Mouse (Mus musculus) right cerebral cortex, postnatal 25 days (tissue): ENCODE results near the gene Calml4.

ENCODE experiments used
- DNase-seq: peaks from one replicate; pipeline ENCODE4 v3.0.0; 2022

Calml4 gene

GRCm38 (mm10) chr9:62903841-62904240, 46.0 kb downstream of the Calml4 start:
- DNase-seq: no peak

- no peak for DNase-seq
These were observed 47.2 kb downstream of the Calml4 start for GRCm38 (mm10) chr9:62905039-62905438.

DNA sequence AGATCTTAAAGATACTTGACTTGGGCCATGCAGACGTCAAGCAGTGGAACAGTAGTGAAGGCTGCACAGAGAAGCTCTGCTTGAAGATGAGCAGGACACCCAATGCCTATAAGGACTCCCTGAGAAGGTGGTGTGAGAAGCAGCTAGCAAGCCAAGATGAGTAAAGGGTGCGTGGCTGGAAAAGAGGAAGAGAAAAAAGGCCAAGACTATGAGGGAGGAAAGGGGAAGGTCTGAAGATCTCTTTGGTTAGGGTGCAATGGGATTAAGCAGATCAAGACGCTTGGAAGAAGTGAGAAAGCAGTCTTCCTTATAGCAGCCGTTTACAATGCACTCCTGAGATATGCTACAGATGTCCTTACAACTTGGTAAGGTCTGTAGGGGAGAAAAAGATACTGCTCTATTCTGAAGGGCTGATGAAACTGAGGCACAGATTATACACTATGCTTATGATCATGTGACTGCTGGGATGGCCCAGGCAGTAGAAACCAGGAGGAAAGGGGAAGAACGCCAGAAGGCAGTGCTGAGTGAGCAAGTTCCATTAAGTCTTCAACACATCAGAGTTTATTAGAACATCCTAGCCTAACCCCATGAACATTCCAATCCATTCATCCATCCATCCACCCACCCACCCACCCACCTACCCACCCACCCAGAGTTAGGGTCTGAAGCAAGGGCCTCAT, 55.6 kb downstream of the Calml4 start:
- no peak for DNase-seq

DNA sequence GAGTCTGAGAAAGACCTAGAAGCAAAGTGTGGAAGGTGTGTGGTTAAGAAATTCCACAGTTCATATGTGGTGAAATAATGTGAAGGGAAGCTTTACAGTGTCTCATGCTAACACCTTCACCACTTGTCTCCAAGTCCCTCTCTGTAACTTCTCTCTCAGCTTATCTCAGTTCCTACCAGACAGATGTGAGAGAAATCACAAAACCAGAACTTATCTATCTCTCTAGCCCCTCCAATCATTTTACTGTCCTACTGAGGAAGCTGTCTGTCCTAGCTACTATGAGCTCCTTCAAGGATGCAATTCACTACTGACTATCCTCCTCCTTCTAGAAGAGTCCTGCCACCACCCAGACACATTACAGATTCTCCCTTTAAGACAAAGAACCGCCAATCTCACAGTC, 59.2 kb downstream of the Calml4 start:
- DNase-seq: no peak

DNA sequence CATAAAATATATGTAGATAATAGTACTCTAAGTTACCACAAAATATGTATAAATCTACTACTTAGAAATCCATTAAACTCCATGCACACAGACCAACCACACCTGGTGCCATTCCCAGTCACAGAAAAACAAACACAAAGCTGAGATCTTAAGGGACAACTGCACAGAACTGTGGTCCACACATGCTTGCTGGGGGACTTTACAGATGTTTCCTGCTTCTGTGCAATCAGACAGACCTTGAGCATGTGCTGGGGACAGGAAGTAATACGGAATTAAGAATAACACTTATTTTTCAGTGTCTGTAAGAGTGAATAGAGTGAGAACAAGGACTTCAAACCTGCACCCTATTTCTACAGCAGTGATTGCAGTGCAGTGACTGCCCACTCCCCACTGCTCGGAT, 63.0 kb downstream of the Calml4 start:
- DNase-seq: no peak

DNA sequence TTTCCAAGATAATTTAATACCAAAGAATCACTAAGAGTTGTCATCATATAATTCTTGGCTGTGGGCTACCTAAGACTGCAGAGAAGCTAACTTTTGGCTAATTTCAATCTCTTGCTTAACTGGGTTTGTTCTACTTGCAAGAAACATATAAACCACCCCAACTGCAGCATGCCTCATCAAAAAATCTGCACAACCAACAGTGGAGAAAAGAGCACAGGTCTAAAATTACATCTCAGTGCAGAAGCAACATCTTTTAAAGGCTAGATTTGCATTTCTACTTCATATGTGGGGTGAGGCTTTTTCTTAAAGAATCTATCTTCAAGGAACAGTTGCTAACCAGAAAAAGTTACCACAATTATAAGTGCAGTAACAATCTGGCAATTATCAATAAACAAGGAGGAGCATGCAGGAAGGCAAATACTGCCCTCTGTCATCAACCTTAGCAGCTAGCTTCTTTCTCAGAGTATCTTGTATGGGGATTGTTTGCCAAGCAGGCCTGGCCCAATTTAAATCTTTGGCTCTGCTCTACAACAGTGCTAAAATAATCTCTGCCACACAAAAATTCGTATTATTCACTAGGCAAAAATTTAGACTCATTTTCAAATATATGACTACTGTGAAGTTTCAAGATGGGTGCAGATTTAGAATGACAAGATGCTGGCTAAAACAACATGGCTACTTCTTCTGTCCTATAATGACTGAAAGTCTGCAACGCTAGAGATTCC, 67.2 kb downstream of the Calml4 start:
- no peak for DNase-seq
